Mouse (Mus musculus) spleen, adult 2 months (tissue): ENCODE measurements around the gene Hdac7.

Source experiments
- CTCF ChIP-seq: fragments of 200-500 bp; IDR thresholded peaks from 2 replicates; pipeline ENCODE4 v1.5.1; 2011; ENCODE audit warnings: mild to moderate bottlenecking, inconsistent platforms; ENCODE audit not compliant: insufficient read depth, insufficient read length, insufficient replicate concordance; ENCODE audit errors: extremely low read depth
- POLR2A ChIP-seq: fragments of 200-500 bp; IDR thresholded peaks from 2 replicates; pipeline ENCODE4 v1.6.1; 2011; ENCODE audit warnings: low read depth, low read length, inconsistent platforms

DNA sequence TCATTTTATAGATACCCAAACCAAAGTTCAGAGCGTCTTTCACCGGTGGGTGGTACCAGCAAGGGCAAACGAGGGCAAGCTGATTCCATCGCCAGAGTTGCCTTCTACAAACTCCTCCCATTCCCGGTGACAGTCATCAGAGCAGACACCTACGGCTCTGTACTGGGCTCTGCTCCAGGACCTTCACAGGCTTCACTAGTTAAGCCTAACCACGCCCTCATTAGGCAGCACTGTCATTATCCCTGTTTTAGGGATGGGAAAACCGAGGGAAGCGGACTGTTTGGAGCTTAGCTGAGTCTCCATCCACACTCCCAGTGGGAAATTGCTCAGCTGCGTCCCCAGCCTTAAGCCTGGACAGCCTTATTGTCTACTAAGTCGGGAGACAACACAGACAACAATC, 45.7 kb upstream of the Hdac7 start:
- no peak for TF ChIP-seq CTCF
- no peak for TF ChIP-seq POLR2A
